Comparison of ENCODE assay signal across 37 mouse cellular contexts in the genomic region with DNA sequence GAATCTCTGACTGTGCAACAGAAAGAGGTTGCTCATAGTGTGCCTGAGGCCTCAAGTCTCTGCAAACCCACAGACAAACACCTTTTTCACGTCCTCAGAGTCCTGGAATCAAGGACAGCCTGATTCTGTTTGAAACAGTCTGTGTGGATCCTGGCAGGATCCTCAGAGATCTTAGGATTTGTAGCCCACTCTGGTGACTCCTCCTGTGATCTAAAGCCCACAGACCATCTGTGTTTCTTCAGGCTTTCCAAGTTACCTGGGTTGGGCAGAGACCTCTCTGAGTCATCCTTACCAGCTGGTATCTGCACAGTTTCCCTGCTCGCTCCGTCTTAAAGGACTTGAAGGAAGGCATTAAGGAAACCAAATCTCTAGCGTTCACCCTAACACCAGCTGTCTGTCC. TPM values are rescaled to one million over a fixed set of nuclear protein-coding genes. Genes with fewer than 3 reads are reported as not detected.
DNase-seq lines count a peak whose midpoint lies in the region; TF ChIP-seq lines count a peak whose summit lies in the region.
"Had no signal": no experiment of that assay in that cellular context is flagged by ENCODE, and none has a peak within 500 bp of the region (broad histone marks: within the 10 kb centered on the region; RNA-seq: fewer than 3 reads in every experiment).

No protein-coding gene starts in this region.

- DNase-seq in frontal cortex, adult 2 months (ENCODE audit: extremely low spot score in 1 of 2, low spot score in 1 of 2): peak; percentile 56 to 76
- DNase-seq in frontal cortex, postnatal 10 days (ENCODE audit: low spot score in 2 of 2): no peak
- DNase-seq in left cerebral cortex, adult 18-20 months (ENCODE audit: low spot score in 2 of 2): peak; percentile 58 to 66
- DNase-seq in left cerebral cortex, postnatal 14 days (ENCODE audit: low spot score in 2 of 2): no peak
- peak; percentile 76 for DNase-seq in right cerebral cortex, adult 18-20 months
- DNase-seq in right cerebral cortex, postnatal 4 days: no peak
- no peak for DNase-seq in gastrocnemius, adult 2 months
- DNase-seq: adrenal gland, adult 8-10 months; cerebellum, adult 8-10 months; cerebellum, postnatal 25 days; forebrain, postnatal 0 days; gastrocnemius, postnatal 25 days; heart, adult 11 months; kidney, postnatal 4 days; lung, embryonic 14.5 days; lung, postnatal 14 days; midbrain, embryonic 14.5 days; thymus, postnatal 25 days had no signal

- TF ChIP-seq CTCF in gastrocnemius, adult 2 months (IDR thresholded peaks at IDR 0.05): no peak

- intact Hi-C loops in left cerebral cortex, postnatal 14 days (cut with DNase I): no loop called here
- intact Hi-C loops in gastrocnemius, adult 2 months (cut with DNase I): no loop called here

- no peak overlapping the region for H3K27ac ChIP-seq in gastrocnemius, adult 2 months
- H3K27ac ChIP-seq: embryonic facial prominence, embryonic 10.5 days; embryonic facial prominence, embryonic 15.5 days; forebrain, embryonic 12.5 days; heart, embryonic 10.5 days; heart, embryonic 15.5 days; limb, embryonic 10.5 days; limb, embryonic 15.5 days; liver, embryonic 14.5 days; stomach, embryonic 15.5 days had no signal

- H3K4me3 ChIP-seq in gastrocnemius, adult 2 months: no peak overlapping the region
- H3K4me3 ChIP-seq: embryonic facial prominence, embryonic 10.5 days; embryonic facial prominence, embryonic 15.5 days; forebrain, embryonic 12.5 days; heart, embryonic 10.5 days; heart, embryonic 15.5 days; limb, embryonic 10.5 days; limb, embryonic 15.5 days; stomach, embryonic 15.5 days had no signal

RNA-seq across cellular contexts. Expression of a gene that starts 22.5 kb away (rescaled TPM):
- polyA plus RNA-seq in frontal cortex, adult 2 months (2012; rRNA removed): 0.50 and 0.55 TPM in 2 replicates
- total RNA-seq in left cerebral cortex, adult 18-20 months (2021): 1 to 10 TPM in 1 of 2 experiments, not detected in 1; 1.1 TPM
- total RNA-seq in left cerebral cortex, postnatal 14 days (2021): 1 to 10 TPM in 1 of 2 experiments, not detected in 1; 1.4 TPM
- total RNA-seq in gastrocnemius, adult 2 months (2021): not detected
- total RNA-seq: G1E; gastrocnemius, postnatal 25 days; heart, postnatal 25 days; layer of hippocampus, postnatal 10 days; monocyte, adult 5-6 weeks had no signal
- polyA plus RNA-seq: embryonic facial prominence, embryonic 10.5 days; forebrain, embryonic 12.5 days; forebrain, postnatal 0 days; G1E; heart, embryonic 15.5 days; hindbrain, embryonic 11.5 days; hindbrain, embryonic 16.5 days; limb, embryonic 10.5 days; limb, embryonic 15.5 days; midbrain, embryonic 14.5 days; neural tube, embryonic 14.5 days had no signal

RNA-seq across cellular contexts. Expression of a gene that starts 34.6 kb away (rescaled TPM):
- 0.36 and 1.7 TPM in 2 replicates for polyA plus RNA-seq in frontal cortex, adult 2 months (2012; rRNA removed)
- not detected for total RNA-seq in left cerebral cortex, adult 18-20 months (2021)
- total RNA-seq in left cerebral cortex, postnatal 14 days (2021): 1 to 10 TPM in 1 of 2 experiments, not detected in 1; 1.8 TPM
- not detected for total RNA-seq in gastrocnemius, adult 2 months (2021)
- total RNA-seq: adrenal gland, adult 8-10 months; adrenal gland, postnatal 4 days; forebrain, postnatal 0 days; G1E; gastrocnemius, postnatal 25 days; heart, postnatal 25 days; monocyte, adult 5-6 weeks had no signal
- polyA plus RNA-seq: embryonic facial prominence, embryonic 10.5 days; forebrain, embryonic 12.5 days; forebrain, postnatal 0 days; G1E; heart, embryonic 10.5 days; heart, embryonic 15.5 days; hindbrain, embryonic 11.5 days; hindbrain, embryonic 16.5 days; intestine, embryonic 14.5 days; kidney, embryonic 16.5 days; limb, embryonic 10.5 days; limb, embryonic 15.5 days; liver, embryonic 14.5 days; midbrain, embryonic 14.5 days; neural tube, embryonic 14.5 days; stomach, embryonic 15.5 days had no signal

Comparison
In these comparisons a context has a peak if more than half of its experiments do, and no peak if none do; other contexts are left out.
1. DNase-seq: peak in frontal cortex, adult 2 months (2 of 2), left cerebral cortex, adult 18-20 months (2 of 2) and right cerebral cortex, adult 18-20 months (single experiment); none in frontal cortex, postnatal 10 days (0 of 2), left cerebral cortex, postnatal 14 days (0 of 2), right cerebral cortex, postnatal 4 days (single experiment) and gastrocnemius, adult 2 months (single experiment).